Mouse (Mus musculus) right cerebral cortex, adult 2 months (tissue): ENCODE measurements around the gene Sh3rf3.

Experiments used
- DNase-seq, 2 experiments: peaks; one replicate each; pipeline ENCODE4 v3.0.0; 2021 to 2022; ENCODE audit warnings: low spot score in 2 of 2

Sh3rf3 gene

DNA sequence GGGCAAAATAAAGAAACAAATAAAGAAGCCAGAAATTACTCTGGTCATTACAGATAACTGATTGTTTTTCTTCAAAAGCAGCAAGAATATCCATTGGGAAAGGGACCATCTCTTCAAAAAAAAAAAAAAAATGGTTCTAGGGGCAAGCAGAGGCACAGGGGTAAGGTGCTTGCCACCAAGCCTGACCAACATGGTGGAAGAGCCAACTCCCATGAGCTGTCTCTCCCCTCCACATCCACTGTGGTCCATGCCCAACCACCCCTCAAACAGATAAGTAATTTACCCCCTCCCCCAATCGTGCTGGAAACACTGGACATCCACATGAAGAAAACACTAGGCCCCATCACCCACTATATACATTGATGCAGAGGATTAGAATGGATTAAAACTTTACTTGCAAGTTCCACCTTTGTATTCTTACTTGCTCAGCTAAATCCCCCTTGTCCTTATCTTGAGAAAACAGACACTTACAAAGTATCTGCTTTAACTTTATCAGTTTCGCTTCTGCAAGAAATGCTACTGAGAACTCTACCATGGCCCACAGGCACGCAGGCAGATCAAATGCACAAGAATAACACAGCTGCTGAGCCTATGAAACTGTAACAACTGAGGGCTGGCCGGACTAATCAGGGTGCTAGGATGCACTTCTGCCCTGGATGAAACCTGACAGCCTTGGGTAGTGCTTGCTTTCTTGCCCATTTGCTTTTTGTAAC lies 349.2 kb downstream of the Sh3rf3 start:
- DNase-seq: no peak

DNA sequence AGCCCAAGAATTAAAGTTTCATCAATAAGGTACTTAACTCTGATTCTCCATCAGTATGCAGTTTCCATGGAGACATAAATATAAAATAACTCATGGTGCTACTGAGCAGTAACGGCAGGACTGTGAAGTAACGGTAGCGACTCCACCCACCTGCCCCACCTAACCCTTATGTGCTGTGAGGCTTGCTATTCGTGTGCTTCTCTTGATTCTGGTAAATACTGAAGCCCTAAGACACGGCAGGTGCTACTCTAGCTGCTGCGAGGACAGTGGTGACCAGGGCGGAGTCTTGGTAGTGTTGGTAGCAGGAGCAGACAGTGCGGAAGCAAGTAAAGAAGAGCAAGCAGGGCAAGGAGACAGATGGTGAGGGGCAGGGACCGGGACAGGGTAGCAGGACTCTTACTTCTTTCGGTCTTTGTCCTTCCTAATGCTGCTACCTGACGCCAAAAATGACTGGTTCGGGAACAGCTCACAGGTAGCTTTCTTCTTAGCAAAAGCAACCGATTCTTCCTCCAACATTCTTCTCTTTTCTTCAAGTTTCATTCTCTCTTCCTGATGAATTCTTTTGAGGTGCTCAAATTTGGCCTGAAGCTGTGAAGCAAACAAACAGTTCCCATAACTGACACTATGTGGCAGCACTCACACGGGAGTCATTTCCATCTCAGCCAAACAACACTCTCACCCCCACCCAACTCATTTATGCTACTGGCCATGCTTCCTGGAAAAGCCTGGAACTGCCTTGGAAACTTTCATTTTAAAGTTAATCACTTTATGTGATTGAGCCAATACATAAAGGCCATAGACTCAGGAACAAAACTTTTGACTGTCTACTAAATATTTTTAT lies 353.2 kb downstream of the Sh3rf3 start:
- peak; percentile 71 to 72 for DNase-seq

DNA sequence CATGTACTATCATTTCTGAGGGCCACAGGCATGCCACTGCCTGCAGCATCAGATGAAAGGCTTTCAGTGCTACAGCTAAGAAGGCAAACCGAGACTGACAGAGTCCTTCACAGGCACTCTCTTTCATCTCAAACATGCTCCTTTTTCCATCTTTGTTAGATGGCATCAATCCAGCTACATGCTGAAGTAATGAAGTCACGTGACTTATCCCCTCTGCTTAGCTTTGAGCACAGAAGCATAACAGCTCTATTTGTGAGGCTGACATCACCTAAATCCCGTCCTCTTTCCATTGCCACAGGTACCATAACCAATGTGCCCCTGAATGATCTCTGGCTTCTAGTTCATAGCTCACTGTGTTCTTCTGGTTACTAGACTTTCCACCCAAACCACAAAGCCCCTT lies 357.9 kb downstream of the Sh3rf3 start:
- DNase-seq: no peak

DNA sequence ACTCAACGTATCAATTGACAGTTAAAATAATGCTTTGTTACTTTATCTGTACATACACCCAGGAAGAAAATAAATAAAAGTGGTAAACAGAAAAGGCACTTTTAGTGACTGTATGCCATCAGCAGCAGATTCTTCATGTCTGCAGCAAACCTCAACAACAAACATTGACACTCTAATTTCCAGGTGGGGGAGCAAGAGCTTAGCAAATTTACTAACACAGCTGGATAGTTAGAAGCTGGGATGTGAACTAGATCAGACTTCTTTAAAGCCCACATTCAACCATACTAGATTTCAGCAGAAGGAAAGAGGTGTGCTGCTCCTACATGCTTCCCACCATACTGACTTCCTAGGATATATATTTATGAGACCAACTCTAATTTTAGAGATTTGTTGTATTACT lies 359.4 kb downstream of the Sh3rf3 start:
- no peak for DNase-seq

DNA sequence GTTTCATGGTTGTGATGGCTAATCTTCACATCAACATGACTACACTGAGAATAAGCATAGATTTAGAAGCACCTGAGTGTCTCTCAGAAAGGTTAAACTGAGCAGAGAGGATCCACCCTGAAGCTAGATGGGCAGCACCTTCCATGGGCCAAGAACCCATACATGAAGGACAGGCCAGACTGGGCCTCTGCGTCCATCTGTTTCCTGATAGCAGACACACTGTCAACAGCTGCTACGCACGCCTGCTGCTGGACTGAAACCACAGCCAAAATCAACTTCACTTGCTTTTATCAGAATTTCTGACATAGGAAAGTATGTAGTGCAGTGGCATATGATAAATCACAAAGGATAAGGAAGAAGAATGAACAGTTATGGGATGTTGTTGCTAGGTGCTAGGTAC lies 366.5 kb downstream of the Sh3rf3 start:
- no peak for DNase-seq

DNA sequence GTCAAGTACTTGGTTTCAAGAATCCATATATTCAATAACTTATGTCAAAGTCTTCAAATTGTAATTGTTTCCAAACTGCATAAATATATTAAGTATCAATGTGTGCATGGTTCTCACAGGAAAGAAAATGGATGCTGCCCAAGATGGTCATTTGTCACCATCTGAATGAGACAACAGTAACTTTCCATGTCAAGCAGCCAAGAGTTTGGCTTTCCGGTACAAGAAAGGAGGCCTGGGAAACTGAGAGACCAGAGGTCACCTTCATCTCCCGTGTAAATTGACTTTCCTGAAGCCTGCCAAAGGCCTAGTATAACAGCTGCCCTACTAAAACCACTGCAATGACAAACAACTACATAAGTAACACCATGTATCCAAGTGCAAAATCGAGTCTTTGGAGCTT lies 369.1 kb downstream of the Sh3rf3 start:
- DNase-seq: no peak
